Mouse (Mus musculus) neural tube, embryonic 13.5 days (tissue): ENCODE measurements around the gene Atp2a1. TPM values are rescaled to one million over a fixed set of nuclear protein-coding genes. Genes with fewer than 3 reads are reported as not detected.

Experiments
- ATAC-seq: fragments of 200-750 bp; cut with Nextera tagmentation; 2 replicates; pipeline ENCODE4 v1.8.0; 2017; ENCODE audit warnings: low read depth, mild to moderate bottlenecking, moderate TSS enrichment, moderate library complexity
- H3K27ac ChIP-seq: fragments of 300-500 bp; sonication (generic); replicated peaks from 2 replicates; pipeline ENCODE4 v1.5.1; 2015; ENCODE audit warnings: moderate library complexity, mild to moderate bottlenecking, inconsistent platforms
- H3K27me3 ChIP-seq: fragments of 300-500 bp; sonication (generic); 2 replicates; pipeline ENCODE4 v1.6.1; 2015; ENCODE audit warnings: mild to moderate bottlenecking, inconsistent platforms
- H3K36me3 ChIP-seq: fragments of 300-500 bp; sonication (generic); 2 replicates; pipeline ENCODE4 v1.6.1; 2015; ENCODE audit warnings: mild to moderate bottlenecking, inconsistent platforms
- H3K4me1 ChIP-seq: fragments of 300-500 bp; sonication (generic); replicated peaks from 2 replicates; pipeline ENCODE4 v1.6.1; 2015; ENCODE audit warnings: inconsistent platforms
- H3K4me2 ChIP-seq: fragments of 300-500 bp; sonication (generic); 2 replicates; pipeline ENCODE4 v1.6.1; 2015; ENCODE audit warnings: inconsistent platforms, mild to moderate bottlenecking, moderate library complexity
- H3K4me3 ChIP-seq: fragments of 300-500 bp; sonication (generic); 2 replicates; pipeline ENCODE4 v1.5.1; 2015; ENCODE audit warnings: mild to moderate bottlenecking, inconsistent platforms
- H3K9ac ChIP-seq: fragments of 300-500 bp; sonication (generic); 2 replicates; pipeline ENCODE4 v1.6.1; 2015; ENCODE audit warnings: moderate library complexity, mild to moderate bottlenecking, inconsistent platforms
- H3K9me3 ChIP-seq: fragments of 300-500 bp; sonication (generic); 2 replicates; pipeline ENCODE4 v1.6.1; 2016; ENCODE audit warnings: inconsistent platforms
- WGBS: fragments of 180-500 bp; shearing (Covaris S2); methylation state at CpG from one replicate; pipeline ENCODE4 v1.1.7; 2015; 5-methylcytosine and 5-hydroxymethylcytosine counted together
- polyA plus RNA-seq: library from polyadenylated mRNA; unstranded; fragments of >200 nt; fragmentation: Nextera tagmentation; extraction: Ambion mirVana; gene quantifications from 2 replicates; pipeline ENCODE4 v1.2.1, GENCODE M21; 2015

The Atp2a1 gene
- polyA plus RNA-seq, 1 experiment from 2014 or later: 2.1 TPM

- ATAC-seq: no peak
- Histone ChIP-seq H3K27ac (no peak overlapping the region), H3K9me3 (no peaks in the 10 kb centered on the region), H3K27me3 (no peaks in the 10 kb centered on the region), H3K9ac (no peak overlapping the region; the same call in 1 of the 2 replicates), H3K36me3 (peaks cover 62% of the 10 kb centered on the region), H3K4me2 (no peak overlapping the region), H3K4me1 (peaks cover 22% of the 10 kb centered on the region), H3K4me3 (no peak overlapping the region)
- 92% methylated on average over 4 of the region's 4 CpGs for WGBS
Observed at GRCm38 (mm10) chr7:126471853-126472252, 8.9 kb upstream of the Atp2a1 start.

DNA sequence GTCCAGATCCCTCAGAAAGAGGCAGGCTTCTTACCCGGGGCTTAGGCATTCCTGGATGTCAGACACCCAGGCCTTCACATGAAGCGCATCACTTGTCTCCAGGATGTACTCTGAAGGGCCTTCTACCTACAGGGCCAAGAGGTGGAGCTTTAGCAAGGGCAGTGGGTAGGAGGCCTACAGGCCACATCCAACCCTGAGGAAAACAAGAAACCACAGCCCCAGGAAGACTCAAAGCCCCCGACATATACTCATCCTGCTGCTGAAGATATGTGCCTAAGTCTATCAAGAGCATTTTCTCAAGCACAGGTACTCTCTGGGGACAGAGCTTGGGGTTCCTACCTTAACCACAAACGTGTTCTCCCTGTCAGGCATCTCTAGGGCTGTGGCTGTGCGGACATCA is 8.5 kb upstream of the Atp2a1 start:
- Histone ChIP-seq H3K27ac (no peak overlapping the region), H3K9me3 (no peaks in the 10 kb centered on the region), H3K4me2 (no peak overlapping the region), H3K36me3 (peaks cover 67% of the 10 kb centered on the region), H3K4me1 (peaks cover 22% of the 10 kb centered on the region), H3K27me3 (no peaks in the 10 kb centered on the region), H3K4me3 (no peak overlapping the region), H3K9ac (no peak overlapping the region)
- no peak for ATAC-seq
- 95% methylated on average over 5 of the region's 5 CpGs for WGBS

DNA sequence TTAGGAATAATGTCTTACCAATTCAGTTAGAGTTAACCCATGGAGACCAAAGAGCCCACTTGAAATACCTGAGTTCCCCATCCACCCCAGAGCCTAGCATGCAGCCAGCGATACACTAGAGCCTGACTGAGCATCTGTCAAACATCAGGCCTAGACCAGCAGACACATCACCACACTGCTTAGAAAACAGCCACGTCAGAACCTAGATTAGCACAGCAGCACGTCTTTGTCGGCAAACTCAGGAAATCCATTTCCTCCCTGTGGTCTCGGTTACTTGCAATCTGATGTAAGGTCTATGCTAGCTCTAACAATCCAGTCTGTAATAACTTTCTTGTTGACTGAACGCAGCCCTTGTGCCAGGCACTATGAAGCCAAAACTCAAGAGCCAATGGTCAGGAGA is 7.2 kb upstream of the Atp2a1 start:
- Histone ChIP-seq H3K4me3 (no peak overlapping the region), H3K4me1 (peaks cover 19% of the 10 kb centered on the region), H3K4me2 (no peak overlapping the region), H3K9me3 (no peaks in the 10 kb centered on the region), H3K36me3 (peaks cover 69% of the 10 kb centered on the region), H3K27me3 (no peaks in the 10 kb centered on the region), H3K9ac (no peak overlapping the region), H3K27ac (no peak overlapping the region)
- WGBS: 92% methylated on average over 6 of the region's 6 CpGs
- ATAC-seq: no peak

DNA sequence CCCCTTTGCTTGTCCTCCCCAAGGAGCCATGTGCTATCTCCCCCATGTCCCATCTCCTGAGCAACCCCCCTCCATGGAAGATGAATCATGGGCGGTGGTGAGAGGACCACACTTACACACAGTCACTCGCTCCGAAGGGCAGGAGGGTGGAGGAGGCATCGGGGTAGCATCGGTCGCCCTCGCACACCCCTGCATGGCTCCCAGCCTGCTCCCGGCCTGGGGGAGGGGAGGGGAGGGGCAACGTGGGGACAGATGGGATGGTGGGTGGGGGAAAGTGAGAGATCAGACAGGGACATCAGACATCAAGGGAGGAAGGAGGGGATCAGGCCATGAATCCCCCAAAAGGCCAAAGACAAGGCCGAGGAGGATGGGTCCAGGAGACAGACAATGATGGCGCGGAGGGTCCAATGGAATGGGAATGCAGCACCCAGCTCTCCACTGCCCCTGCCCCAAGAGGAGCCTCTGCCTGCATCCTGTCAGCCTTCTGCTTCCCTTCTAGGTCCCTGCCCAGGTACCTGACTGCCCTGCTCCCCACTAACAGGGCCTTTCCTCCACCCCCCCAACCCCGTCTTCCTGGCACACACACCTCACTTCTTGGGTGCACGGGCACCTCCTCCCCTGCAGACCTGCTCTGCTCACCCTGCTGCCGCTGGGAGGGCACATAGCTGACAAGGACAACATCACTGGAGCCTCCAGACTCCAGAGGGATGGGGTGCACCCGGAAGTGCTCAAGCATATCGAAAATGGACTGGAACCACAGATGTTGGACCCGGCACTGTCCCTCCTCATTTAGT is 5.1 kb upstream of the Atp2a1 start:
- H3K4me1 ChIP-seq: peaks cover 5% of the 10 kb centered on the region
- no peak for ATAC-seq
- no peak overlapping the region for H3K9ac ChIP-seq
- H3K36me3 ChIP-seq: peaks cover 69% of the 10 kb centered on the region
- H3K27ac ChIP-seq: no peak overlapping the region
- no peaks in the 10 kb centered on the region for H3K9me3 ChIP-seq
- H3K4me2 ChIP-seq: no peak overlapping the region
- H3K4me3 ChIP-seq: no peak overlapping the region
- H3K27me3 ChIP-seq: no peaks in the 10 kb centered on the region
- 93% methylated on average over 18 of the region's 18 CpGs for WGBS

- no peak for ATAC-seq
- H3K9ac ChIP-seq: no peak overlapping the region
- WGBS: 70% methylated on average over 5 of the region's 5 CpGs
- H3K36me3 ChIP-seq: peaks cover 61% of the 10 kb centered on the region
- H3K4me1 ChIP-seq: 0 out of 2 replicates have a peak, but pooled peaks cover 3% of the 10 kb centered on the region
- H3K4me2 ChIP-seq: no peak overlapping the region
- H3K27ac ChIP-seq: no peak overlapping the region
- no peaks in the 10 kb centered on the region for H3K27me3 ChIP-seq
- H3K4me3 ChIP-seq: no peak overlapping the region
- no peaks in the 10 kb centered on the region for H3K9me3 ChIP-seq
Observed at GRCm38 (mm10) chr7:126467271-126467670, 4.4 kb upstream of the Atp2a1 start.

DNA sequence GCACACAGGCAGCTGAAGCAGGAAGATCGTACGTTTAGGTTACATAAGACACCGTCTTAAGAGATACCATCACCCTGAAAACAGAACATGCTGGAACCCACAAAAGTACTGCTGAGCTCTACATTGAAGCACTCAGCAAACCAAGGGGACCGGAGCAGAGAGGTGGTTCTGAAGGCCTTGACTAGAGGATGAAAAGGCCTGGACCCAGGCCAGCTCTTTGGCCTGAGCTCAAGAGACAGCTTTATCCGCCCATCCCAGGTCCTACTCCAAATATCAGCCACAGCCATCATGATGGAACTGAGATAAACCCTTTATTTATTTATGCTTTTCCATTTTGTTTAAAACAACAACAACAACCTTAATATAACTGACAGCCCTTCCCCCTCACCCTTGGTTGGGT is 3.8 kb upstream of the Atp2a1 start:
- Histone ChIP-seq H3K4me3 (no peak overlapping the region), H3K9ac (no peak overlapping the region), H3K4me2 (no peak overlapping the region), H3K27me3 (no peaks in the 10 kb centered on the region), H3K4me1 (0 out of 2 replicates have a peak, but pooled peaks cover 3% of the 10 kb centered on the region), H3K9me3 (no peaks in the 10 kb centered on the region), H3K27ac (no peak overlapping the region), H3K36me3 (peaks cover 56% of the 10 kb centered on the region)
- WGBS: 91% methylated on average over 5 of the region's 5 CpGs
- no peak for ATAC-seq

GRCm38 (mm10) chr7:126466116-126466515 is 3.2 kb upstream of the Atp2a1 start:
- H3K9ac ChIP-seq: no peak overlapping the region
- 76% methylated on average over 9 of the region's 9 CpGs for WGBS
- H3K4me2 ChIP-seq: no peak overlapping the region
- no peaks in the 10 kb centered on the region for H3K27me3 ChIP-seq
- H3K9me3 ChIP-seq: no peaks in the 10 kb centered on the region
- H3K4me1 ChIP-seq: 0 out of 2 replicates have a peak, but pooled peaks cover 3% of the 10 kb centered on the region
- no peak overlapping the region for H3K27ac ChIP-seq
- no peak for ATAC-seq
- no peak overlapping the region for H3K4me3 ChIP-seq
- peaks cover 50% of the 10 kb centered on the region for H3K36me3 ChIP-seq

GRCm38 (mm10) chr7:126465246-126466030 is 2.5 kb upstream of the Atp2a1 start:
- Histone ChIP-seq H3K27ac (no peak overlapping the region), H3K27me3 (no peaks in the 10 kb centered on the region), H3K4me3 (no peak overlapping the region), H3K9ac (no peak overlapping the region), H3K4me2 (no peak overlapping the region), H3K4me1 (0 out of 2 replicates have a peak, but pooled peaks cover 3% of the 10 kb centered on the region), H3K36me3 (peaks cover 43% of the 10 kb centered on the region), H3K9me3 (no peaks in the 10 kb centered on the region)
- WGBS: 62% methylated on average over 7 of the region's 7 CpGs
- no peak for ATAC-seq

DNA sequence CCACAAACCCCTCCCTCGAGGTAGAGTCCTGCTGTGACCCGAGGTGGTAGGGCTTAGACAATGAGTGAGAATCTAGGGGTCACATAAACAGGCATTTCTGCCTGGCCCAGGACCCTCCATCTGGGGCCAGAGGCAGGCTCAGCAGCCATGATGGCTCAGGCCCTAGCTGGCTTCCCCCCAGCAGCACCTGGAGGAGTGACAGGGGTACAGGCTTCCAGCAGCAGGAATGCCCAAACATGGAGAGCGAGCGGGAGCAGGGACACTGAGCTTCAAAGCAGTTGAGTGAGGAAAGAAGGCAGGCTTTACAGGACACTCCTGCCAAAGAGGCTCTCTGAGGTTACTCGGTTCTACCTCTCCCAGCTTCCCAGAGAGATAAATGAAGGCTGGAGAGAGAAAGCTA is 1.9 kb upstream of the Atp2a1 start:
- H3K9me3 ChIP-seq: no peaks in the 10 kb centered on the region
- WGBS: 45% methylated on average over 5 of the region's 5 CpGs
- ATAC-seq: no peak
- H3K27ac ChIP-seq: no peak overlapping the region
- no peaks in the 10 kb centered on the region for H3K27me3 ChIP-seq
- H3K4me3 ChIP-seq: no peak overlapping the region
- H3K36me3 ChIP-seq: peaks cover 37% of the 10 kb centered on the region
- 0 out of 2 replicates have a peak, but pooled peaks cover 3% of the 10 kb centered on the region for H3K4me1 ChIP-seq
- H3K9ac ChIP-seq: no peak overlapping the region
- H3K4me2 ChIP-seq: no peak overlapping the region

DNA sequence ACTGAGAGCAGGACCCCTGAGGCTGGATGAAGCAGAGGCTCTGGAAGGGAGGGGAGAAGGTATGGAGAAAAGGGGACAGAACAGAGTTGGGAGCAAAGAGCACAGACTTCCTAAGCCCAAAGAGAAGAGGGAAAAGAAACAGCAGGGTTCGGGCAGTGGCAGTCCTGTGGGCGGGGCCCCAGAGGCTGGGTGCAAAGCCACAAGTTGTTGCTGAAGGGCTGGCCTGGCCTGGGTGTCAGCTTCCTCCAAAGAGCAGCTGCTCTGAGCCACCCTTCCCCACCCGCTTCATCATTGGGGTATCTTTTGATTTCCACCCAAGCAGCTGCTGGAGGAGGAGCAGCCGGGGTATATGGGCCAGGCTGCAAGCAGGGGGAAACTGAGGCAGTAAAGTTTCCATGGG is 1.2 kb upstream of the Atp2a1 start:
- Histone ChIP-seq H3K27me3 (no peaks in the 10 kb centered on the region), H3K9me3 (no peaks in the 10 kb centered on the region), H3K9ac (no peak overlapping the region), H3K27ac (no peak overlapping the region), H3K4me1 (0 out of 2 replicates have a peak, but pooled peaks cover 3% of the 10 kb centered on the region), H3K4me2 (no peak overlapping the region), H3K4me3 (no peak overlapping the region), H3K36me3 (peaks cover 30% of the 10 kb centered on the region)
- no peak for ATAC-seq
- 60% methylated on average over 4 of the region's 4 CpGs for WGBS

GRCm38 (mm10) chr7:126463547-126463946 is 639 bp upstream of the Atp2a1 start:
- 56% methylated on average over 4 of the region's 4 CpGs for WGBS
- Histone ChIP-seq H3K4me1 (0 out of 2 replicates have a peak, but pooled peaks cover 3% of the 10 kb centered on the region), H3K9ac (no peak overlapping the region), H3K36me3 (peaks cover 24% of the 10 kb centered on the region), H3K4me3 (no peak overlapping the region), H3K9me3 (no peaks in the 10 kb centered on the region), H3K27ac (no peak overlapping the region), H3K4me2 (no peak overlapping the region), H3K27me3 (no peaks in the 10 kb centered on the region)
- no peak for ATAC-seq

GRCm38 (mm10) chr7:126461626-126462025 is 1.3 kb downstream of the Atp2a1 start:
- 81% methylated on average over 3 of the region's 3 CpGs for WGBS
- no peak overlapping the region for H3K27ac ChIP-seq
- no peaks in the 10 kb centered on the region for H3K9me3 ChIP-seq
- ATAC-seq: no peak
- 0 out of 2 replicates have a peak, but pooled peaks cover 3% of the 10 kb centered on the region for H3K4me1 ChIP-seq
- no peaks in the 10 kb centered on the region for H3K27me3 ChIP-seq
- H3K9ac ChIP-seq: no peak overlapping the region
- H3K4me2 ChIP-seq: no peak overlapping the region
- H3K4me3 ChIP-seq: no peak overlapping the region
- H3K36me3 ChIP-seq: peaks cover 5% of the 10 kb centered on the region
